Mouse (Mus musculus) adrenal gland, postnatal 0 days (tissue): ENCODE measurements around the gene Sec61g. TPM values are rescaled to one million over a fixed set of nuclear protein-coding genes. Genes with fewer than 3 reads are reported as not detected.

ENCODE experiments used
- polyA plus RNA-seq: library from polyadenylated mRNA; unstranded; fragments of >200 nt; fragmentation: Nextera tagmentation; extraction: Ambion mirVana; gene quantifications from 2 replicates; pipeline ENCODE4 v1.2.1, GENCODE M21; 2015

Gene Sec61g
- 48.2 and 77.1 TPM in 2 replicates for polyA plus RNA-seq

GRCm38 (mm10) chr11:16508052-16508654, at the start of gene Sec61g:
Gene Sec61g, minus strand, starts transcription at chr11:16508484.

Other genes starting within 250 kb of the Sec61g start
- 7.3 and 8.4 TPM in 2 replicates for gene Egfr, start 243.7 kb upstream of the Sec61g start, polyA plus RNA-seq